Mouse (Mus musculus) urinary bladder, postnatal 4 days (tissue): ENCODE results near the gene Rab11fip4.

Source experiments
- DNase-seq, 2 experiments: peaks; one replicate each; pipeline ENCODE4 v3.0.0; 2021 to 2022; ENCODE audit warnings: low spot score in 2 of 2

Gene Rab11fip4

DNA sequence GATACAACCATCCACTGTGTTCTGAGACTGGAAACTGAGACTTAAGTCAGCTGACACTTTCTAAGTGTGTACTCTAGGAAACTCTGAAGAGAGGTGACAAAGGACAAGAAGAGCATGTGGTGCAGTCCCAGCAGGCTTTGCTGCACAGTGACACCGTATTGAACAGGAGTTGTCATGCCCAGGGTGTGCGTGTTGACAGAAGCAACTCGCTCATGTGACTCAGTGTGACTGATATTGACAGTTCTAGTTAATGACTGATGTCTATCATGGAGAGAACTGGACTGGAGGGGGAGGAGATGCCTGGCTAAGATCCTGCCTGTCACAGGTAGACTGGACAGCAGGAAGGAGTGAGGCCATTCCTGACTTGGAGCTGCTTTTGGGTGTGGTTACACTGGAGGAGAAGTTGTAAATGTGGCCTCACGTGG is 63.4 kb downstream of the Rab11fip4 start:
- no peak for DNase-seq

DNA sequence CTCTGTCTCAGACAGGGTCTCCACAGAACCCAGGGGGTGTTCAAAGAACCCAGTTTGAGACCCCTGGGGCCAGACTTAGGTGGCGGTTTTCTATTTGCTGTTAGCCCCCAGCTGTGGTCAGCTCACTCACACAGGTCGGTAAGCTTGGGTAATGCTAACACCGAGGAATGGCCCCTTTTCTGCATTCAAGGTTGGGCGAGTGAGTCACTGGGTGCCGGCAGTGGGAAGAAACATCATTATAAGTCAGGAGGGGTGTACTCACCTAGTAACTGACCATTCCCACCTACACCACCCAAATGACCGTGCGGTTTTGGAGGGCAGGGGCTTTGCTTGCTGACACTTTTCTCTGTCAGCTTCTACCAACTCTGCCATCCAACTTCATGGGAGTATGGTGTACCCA is 64.6 kb downstream of the Rab11fip4 start:
- no peak for DNase-seq

DNA sequence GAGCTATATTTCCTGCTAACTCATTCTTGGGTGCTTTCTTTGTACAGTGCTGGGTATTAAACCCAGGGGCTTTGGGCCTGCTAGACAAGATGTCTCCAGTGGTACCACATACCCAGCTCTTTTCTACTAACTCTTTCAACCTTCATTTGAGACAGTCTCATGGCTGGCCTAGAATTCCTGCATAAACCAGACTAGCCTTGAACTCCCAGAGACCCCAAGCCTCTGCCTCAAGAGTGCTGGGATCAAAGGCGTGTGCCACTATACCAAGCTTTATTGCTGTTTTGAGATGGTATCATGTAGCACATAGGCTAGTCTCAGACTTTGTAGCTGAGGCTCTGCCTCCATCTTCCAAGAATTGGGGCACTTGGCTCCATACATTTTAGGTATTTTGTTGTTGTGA is 65.5 kb downstream of the Rab11fip4 start:
- DNase-seq: no peak

DNA sequence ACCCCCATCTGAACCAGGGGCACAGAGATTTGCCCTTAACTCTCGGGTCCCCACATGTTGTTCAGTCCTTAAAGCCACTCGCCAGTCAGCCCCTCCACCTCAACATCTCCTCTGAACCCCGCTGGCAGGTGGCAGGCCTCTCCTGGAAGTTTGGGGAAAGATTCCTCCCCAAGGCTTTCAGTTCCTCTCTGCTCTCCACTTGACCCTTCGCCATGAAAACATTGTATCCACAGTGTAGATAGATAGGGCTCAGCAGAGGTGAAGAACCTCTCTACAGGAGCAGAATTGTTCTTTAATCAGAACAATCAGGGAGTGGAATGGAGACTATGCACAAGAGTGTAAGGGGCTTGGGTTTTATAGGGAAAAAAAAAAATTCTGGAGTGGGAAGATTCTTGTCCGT is 66.0 kb downstream of the Rab11fip4 start:
- DNase-seq: no peak

DNA sequence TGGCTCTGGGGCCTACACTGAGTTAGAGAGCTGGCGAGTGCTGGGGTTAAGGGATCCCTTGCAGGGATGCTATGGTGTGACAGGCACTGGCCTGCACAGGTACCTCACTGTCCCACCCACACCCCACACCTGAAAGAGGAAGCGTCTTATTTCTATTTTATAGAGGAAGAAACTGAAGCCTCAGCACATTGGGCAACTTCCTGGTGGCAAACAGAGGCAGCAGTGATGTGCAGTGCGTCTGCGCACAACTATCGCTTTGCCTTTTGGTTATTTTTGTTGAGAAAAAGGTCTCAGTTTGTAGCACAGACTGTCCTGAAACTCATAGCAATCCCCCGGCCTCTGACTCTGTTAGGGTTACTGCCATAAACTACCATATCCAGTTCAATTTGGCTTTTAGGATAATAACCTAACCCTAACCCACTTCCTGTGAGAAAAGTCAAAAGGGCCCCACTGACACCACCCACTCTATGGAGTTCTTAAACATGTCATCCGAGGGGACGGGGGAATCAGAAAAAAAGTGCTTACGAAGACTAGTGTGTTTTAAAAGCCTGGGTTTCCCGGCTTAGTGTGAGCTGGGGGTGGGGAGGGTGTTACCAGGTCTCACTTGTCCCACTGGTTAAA is 67.3 kb downstream of the Rab11fip4 start:
- no peak for DNase-seq

DNA sequence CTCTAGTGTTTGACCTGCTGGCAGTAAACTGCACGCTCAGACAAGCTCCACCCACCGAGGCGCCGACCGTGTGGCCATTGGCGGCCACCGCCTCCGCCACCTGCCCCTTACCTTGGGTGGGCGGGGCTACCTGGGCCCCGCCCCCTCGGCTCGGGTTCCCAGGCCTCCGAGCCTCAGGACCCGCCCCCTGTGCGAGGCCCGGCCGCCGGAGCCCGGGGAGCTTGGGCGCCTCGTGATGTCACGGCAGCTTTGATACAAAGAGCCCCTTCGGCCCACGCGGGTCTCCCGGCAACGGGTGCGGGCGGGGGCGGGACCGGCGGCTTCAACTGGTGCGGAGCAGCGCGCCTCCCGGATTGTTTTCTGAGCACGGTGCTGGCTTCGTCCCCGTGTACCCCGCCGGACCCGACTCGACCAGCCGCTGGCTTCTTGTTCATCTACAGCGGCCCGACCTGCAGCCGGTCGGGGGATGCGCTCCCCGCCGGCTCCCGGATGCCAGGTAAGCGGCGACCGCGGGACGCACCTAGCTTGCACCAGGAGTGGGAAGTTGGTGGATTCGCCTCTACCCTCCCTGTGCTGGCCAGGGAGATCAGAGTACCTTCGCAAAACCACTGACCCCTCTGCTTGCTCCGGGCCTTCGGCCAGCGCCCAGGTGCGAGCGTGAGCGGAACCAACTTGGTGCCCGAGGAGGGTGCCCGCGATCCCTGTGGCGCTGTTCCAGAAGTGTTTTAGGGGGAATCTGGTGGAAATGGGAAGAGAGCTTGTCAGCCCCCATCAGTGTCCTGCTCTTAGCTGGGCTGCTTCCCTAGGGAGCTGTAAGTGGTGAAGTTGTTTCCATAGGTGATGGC is 69.6 kb downstream of the Rab11fip4 start:
- DNase-seq: peak; percentile 73 to 81

DNA sequence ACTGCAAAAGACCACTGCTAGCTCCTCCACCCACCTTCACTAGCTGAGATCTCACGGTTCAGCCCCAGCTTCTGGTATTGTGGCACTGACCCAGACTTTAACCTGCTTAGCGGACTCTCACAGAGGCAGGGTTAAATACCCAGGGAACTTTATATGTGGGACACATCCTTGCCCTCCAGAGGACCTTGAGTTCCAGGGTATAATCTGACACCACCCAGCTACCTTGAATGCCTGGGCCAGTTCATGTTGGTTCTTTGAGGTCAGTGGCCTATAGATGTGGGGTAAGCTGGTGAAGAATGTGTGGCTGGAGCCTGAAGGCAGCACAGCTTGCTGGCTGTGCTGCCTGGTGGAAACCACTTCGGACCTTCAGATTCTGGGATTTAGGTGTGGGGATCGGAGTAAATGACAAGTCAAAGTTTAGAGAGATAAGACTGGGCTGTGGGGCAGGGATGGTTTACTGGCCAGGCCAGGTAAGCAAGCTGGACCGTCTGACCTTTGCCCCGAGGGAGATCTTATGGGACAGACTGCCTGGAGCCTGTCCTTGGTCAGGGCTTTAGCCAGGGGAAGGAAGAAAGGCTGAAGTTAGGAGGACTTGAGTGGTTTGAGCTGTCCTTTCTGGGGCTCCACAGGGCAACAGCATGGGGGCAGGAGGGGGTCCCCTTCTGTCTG is 71.0 kb downstream of the Rab11fip4 start:
- DNase-seq: no peak

DNA sequence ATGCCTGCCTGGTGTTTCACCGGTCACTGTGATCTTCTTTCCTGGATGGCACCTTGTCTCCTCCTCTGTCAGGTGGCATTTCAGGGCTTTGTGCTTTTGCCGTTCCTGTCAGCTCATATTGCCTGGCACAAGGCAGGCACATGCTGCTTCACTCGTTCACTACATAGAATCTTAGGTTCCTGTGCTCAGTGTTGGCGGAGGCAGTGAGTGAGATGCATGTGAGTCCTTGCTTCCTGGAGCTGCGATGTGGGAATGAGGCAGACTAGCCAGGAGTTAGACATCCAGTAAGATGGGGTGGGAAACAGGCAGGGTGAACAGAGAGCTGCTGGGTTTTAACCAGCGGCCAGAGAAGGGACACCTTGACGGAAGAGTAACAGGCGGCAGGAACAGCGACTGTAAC is 72.1 kb downstream of the Rab11fip4 start:
- no peak for DNase-seq

DNA sequence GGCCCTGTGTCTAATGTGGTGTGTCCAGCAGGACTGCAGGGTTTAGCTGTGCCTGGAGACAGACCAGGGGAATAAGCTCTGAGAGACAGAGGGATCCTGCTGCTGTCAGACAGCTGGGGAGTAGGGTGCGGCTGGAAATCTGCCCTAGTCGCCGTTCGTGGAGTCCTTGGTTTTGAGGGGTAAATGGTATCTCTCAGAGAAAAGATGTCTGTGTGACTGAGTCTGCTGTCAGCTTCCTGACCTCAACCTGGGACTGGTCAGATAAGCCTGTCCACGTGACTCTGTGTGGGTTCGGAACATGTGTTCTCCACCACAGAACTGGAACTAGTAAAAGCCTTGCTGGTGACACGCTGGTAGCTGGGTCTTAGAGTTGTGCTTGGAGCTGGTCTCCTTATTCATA is 72.6 kb downstream of the Rab11fip4 start:
- no peak for DNase-seq

DNA sequence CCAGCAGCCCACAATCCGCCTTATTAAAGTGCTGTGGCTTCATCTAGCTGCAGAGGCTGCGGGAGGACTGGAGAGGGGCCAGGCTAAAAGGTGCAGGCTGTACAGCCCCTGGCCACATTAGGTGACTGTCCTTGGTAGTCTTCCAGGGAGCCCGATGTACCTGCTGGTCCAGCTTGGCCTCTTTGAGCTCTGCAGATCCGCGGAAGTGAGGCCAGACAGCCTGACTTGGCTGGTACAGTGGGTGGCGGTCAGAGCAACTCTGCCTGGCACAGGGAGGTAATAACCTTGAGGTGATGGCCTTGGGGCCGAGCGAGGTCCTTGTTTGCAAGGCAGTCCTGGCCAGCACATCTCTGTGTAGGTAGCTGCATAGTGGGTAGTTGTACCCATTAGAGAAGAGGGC is 75.5 kb downstream of the Rab11fip4 start:
- DNase-seq: no peak

DNA sequence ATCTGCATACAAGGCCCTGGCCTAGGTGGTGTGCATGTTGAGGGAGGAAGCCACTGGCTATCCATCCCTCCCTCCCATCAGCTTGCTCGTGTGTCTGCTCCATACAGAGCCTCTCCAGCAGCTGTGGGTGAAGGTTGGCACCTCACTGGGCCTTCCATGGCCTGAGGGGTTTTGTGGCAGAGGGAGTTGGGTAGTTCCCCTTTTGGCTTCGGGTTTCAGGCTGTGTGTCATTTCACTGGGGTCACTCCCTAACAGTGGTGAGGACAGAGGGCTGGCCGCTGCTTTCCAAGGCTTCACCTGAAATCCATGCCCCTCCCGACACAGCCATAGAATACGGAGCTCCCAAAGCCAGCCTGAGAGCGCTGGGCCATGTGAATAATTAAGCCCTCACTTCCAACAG is 78.2 kb downstream of the Rab11fip4 start:
- DNase-seq: no peak

DNA sequence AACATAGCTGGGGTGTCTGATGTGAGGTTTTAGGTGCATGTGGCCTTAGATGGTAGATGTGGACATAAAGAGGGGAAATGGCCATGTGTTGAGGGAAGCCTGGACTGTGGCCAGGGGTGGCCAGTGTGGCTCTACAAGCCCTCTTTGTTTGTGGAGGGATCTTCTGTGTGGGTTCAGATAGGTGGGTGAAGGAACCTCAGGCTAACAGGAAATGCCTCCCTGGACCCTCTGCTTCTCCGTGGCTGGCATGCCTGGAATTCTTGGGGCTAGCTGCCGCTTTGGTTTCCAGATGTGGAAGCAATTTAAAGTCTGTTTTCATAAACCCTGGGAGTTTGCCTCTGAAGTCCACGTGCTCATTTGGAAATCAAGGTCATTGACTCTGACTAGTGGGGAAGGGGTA is 78.9 kb downstream of the Rab11fip4 start:
- DNase-seq: no peak

DNA sequence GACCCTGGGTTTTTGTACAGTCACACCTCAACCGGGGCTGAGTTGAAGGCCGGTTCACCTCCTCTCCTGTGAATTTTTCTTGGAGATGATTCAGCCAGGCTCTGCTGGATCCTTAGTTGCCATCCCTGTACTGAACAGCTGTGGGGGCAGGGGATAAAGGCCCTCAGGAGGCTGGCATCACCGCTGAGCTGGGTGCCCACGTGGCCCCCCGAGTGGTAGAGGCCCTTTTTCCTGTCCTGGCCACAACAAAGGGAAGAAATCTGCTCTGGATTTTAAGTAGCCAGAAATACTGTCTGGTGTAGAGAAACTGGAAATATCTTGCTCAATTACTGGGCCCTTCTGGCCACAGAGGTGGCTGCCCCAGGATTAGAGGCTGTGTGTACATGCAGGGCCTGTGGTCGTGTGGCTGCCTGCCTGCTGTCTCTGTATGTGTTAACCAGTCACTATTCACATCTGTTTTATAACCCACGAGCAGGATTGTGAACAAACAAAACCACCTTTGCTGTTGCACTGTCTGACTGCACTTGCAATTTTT is 79.5 kb downstream of the Rab11fip4 start:
- DNase-seq: no peak

DNA sequence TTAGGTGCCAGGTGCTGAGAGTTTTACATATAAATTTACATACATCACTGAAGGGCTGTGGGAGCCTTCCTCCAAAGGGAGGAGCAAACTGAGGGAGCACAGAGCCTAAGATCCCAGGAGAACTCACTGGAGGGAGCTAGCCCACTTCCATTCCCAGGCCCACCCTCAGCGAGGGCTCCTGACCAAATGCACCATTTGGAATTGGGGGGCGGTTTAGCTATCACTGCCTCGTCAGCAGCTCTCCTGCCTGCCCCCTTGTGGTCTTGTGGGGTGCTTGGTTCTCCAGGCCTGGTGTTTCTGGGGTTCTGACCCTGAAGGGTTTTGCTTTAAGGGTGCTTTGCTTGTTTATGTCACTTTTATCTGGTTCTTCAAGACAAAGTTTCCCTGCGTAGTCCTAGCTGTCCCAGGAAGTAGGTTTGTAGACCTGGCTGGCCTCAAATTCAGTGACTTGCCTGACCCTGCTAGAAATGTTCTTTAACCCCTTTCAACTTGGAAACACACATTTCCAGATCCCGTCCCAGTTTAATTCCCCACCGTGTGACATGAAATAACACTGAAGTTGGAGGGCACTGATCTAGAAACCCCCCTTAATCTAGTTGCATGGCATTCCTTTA is 80.8 kb downstream of the Rab11fip4 start:
- no peak for DNase-seq

DNA sequence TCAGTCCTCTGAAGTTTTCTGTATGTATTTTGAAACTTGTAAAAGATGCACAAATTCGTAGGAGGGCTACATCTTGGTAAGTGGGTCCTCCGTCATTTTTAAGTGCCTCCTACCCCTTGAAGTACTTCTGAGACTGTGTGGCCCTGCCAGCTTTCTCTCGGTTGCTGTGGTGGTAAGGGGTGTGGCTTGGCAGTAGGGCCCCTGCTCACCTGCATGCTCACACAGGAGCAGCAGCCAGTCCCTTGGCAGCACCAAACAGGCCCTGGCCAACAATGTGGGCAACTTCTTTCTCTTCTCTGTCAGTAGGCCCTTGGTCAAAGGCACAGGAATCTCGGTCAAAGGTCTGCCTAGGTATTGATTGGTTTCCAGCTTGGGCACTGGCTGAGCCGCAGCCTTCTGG is 82.1 kb downstream of the Rab11fip4 start:
- DNase-seq: no peak

DNA sequence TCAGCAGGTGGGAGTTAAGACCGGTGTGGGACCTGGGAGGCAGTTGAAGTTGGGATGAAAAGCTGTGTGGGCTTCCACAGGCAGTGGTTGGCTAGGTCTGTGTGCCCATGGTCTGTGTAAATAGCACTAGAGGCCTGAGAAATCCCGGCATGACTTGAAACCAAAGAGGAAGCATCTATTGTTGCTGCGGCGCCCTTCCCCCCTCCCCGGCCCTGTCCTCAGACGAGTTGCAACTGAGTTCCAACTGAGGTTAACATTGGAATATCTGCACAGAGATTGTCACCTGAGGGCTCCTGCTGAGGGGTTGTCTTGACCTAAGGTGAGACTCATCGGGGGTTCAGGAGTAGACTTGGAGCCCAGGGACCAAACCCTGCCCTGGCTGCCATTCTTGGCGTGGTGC is 82.7 kb downstream of the Rab11fip4 start:
- DNase-seq: no peak

DNA sequence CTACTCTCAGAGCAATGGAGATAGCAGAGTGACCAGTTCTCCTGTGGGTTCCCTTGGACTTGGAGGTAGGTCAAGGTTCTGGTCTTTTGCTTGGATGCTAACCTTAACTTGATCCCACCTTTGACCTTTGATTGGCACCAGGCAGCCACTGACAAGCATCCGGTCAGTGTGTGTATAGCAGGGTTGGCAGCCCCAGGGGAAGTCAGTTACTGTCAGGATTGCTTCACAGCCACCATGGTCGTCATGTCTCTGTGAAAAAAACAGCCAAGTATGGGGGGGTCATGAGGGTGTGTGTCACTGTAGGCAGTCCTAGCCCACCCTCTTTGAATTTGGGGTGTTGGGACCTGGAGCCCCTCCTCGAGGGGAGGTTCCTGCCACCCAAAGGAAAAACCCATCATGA is 83.2 kb downstream of the Rab11fip4 start:
- DNase-seq: no peak

DNA sequence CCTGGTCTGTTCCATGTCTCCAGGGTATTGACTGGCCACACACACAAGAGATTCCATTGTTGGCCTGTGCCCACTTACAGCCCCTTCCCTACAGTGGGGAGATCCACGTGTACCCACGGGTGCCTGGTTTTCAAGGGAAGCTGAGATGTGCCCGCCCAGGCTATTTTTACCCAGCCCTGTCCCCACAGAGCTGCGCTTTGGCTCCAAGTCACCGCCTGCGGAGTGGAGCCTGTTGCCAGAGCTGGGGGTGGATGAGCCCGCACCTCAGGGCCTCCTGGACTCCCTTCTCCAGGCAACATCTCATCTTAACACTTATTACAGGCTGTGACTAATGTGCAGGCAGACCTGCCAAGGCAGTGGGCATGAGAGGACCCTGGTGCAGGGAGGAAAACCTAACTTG is 83.6 kb downstream of the Rab11fip4 start:
- no peak for DNase-seq

DNA sequence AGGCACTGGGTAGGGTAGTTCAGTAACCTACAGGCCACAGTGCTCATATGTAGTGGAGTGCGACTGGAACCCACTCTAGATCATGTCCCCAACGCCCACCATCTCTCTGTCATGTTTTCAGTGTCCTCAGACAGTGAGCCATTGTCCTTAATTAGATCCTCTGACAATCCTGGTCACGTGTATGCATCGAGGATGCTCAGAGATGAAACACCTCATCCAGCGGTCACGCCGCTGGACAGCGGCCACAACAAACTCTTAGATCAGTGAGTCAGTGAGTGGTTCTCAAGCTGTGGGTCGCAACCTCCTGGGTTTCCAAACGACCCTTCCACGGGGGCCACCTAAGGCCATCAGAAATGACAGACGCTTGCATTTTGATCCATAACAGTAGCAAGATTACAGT is 84.3 kb downstream of the Rab11fip4 start:
- no peak for DNase-seq

DNA sequence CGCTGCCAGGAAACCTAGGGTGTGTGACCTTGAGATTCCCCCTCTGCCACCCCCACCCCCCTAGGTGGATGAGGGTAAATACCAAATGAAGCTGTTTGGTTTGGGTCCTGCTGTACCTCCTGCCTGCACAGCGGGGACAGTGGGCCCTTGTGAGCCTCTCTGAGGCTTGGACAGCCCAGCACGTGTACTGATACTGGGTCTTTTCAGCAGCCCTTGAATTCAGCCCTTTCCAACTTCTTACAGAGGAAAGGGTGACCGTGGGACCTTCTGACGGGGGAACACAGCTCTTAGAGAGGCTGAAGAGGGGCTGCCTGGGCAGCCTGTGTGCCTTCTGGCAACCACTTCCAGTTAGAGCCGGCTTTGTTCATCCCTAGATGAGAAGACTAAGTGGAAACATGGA is 85.0 kb downstream of the Rab11fip4 start:
- no peak for DNase-seq

DNA sequence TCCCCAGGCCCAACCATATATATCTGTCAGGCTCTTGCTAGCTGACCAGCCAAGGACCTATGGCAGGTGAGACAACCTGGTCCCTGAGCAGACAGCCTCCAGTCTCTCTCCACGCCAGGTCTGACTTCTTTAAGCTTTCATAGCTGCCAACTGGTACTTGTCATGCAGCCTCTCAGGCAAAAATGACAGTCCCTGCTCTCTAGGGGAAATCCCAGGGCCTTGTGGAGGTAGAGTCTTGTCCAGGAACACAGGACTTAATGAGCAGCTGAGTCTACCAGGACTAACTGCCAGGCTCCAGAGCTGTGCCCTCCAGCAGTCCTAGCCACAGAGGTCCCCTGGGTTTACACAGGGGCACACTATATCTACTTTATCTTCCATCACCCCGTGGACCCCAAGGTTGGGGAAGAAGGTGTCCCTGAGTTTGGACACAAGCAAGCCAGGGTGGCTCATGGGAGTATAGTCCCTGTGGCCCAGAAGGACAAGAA is 85.5 kb downstream of the Rab11fip4 start:
- DNase-seq: no peak

DNA sequence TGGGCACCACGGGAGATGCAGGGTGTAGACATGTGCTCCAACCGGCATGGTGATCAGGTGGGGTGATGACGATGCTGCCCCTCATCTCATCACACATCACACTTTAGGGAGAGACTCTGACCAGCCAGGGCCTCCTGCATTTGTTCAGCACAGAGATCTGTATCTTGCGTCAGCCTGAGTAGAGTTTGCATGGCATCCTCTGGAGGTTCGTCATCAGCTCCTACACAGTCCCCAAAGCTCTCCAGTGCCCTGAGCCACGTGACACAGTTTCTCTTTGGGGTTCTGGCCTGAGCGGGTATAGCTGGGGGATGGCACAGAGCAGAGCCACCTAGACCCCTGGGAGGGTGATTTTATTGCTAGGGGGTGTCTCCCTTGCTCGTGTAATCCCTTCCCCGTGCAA is 86.4 kb downstream of the Rab11fip4 start:
- no peak for DNase-seq
